Mouse (Mus musculus) neural tube, embryonic 14.5 days (tissue): ENCODE data around the gene Hck. TPM values are rescaled to one million over a fixed set of nuclear protein-coding genes. Genes with fewer than 3 reads are reported as not detected.

Source experiments
- ATAC-seq: fragments of 200-750 bp; cut with Nextera tagmentation; 2 replicates; pipeline ENCODE4 v1.8.0; 2017; ENCODE audit warnings: low read depth, mild to moderate bottlenecking, moderate TSS enrichment, moderate library complexity
- H3K27ac ChIP-seq: fragments of 300-500 bp; sonication (generic); 2 replicates; pipeline ENCODE4 v1.5.1; 2014; ENCODE audit warnings: low read depth, mild to moderate bottlenecking, control low read depth, low read length, moderate library complexity, mixed read lengths
- H3K27me3 ChIP-seq: fragments of 300-500 bp; sonication (generic); 2 replicates; pipeline ENCODE4 v1.6.1; 2014; ENCODE audit warnings: low read length; ENCODE audit not compliant: control insufficient read depth, insufficient read depth
- H3K36me3 ChIP-seq: fragments of 300-500 bp; sonication (generic); 2 replicates; pipeline ENCODE4 v1.6.1; 2014; ENCODE audit warnings: low read length, mixed read lengths; ENCODE audit not compliant: control insufficient read depth, insufficient read depth
- H3K4me1 ChIP-seq: fragments of 300-500 bp; sonication (generic); 2 replicates; pipeline ENCODE4 v1.6.1; 2014; ENCODE audit warnings: low read length; ENCODE audit not compliant: control insufficient read depth, insufficient read depth
- H3K4me2 ChIP-seq: fragments of 300-500 bp; sonication (generic); 2 replicates; pipeline ENCODE4 v1.6.1; 2014; ENCODE audit warnings: mild to moderate bottlenecking, low read depth, low read length, control low read depth
- H3K4me3 ChIP-seq: fragments of 300-500 bp; sonication (generic); 2 replicates; pipeline ENCODE4 v1.5.1; 2014; ENCODE audit warnings: low read depth, low read length, control low read depth, mixed read lengths
- H3K9ac ChIP-seq: fragments of 300-500 bp; sonication (generic); replicated peaks from 2 replicates; pipeline ENCODE4 v1.6.1; 2014; ENCODE audit warnings: low read depth, mild to moderate bottlenecking, control low read depth, low read length, mixed read lengths
- H3K9me3 ChIP-seq: fragments of 300-500 bp; sonication (generic); 2 replicates; pipeline ENCODE4 v1.6.1; 2016; ENCODE audit warnings: low read length; ENCODE audit not compliant: control insufficient read depth
- WGBS: fragments of 180-500 bp; shearing (Covaris S2); extraction: QIAGEN DNeasy Blood & Tissue Kit; methylation state at CpG from one replicate; pipeline ENCODE4 v1.1.7; 2014; 5-methylcytosine and 5-hydroxymethylcytosine counted together
- polyA plus RNA-seq: library from polyadenylated mRNA; unstranded; fragments of >200 nt; fragmentation: Nextera tagmentation; extraction: Ambion mirVana; gene quantifications from 2 replicates; pipeline ENCODE4 v1.2.1, GENCODE M21; 2014

The Hck gene
- polyA plus RNA-seq, 1 experiment from 2014 or later = 1.0 TPM

DNA sequence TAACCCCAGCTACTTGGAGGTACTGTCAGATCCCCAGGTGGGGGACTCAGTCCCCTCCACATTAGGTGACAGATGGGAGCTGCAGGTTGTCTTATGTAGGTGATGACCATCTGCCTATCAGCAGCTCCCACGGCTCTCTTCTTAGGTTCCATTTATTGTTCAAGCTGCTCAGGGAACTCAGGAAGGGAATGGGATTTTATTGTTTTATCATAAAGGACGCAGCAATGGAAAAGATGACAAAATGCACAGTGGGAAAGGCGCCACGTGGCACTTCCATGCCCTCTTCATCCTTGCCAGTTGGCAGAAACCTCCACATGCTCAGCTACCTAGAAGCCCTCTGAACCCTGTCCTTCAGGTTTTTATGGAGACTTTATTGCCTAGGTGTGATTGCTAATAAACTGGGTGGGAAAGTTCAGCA, 44.8 kb downstream of the Hck start:
- no peaks in the 10 kb centered on the region for H3K27me3 ChIP-seq
- no peak overlapping the region for H3K4me2 ChIP-seq
- H3K36me3 ChIP-seq = no peaks in the 10 kb centered on the region
- ATAC-seq = no peak
- no peaks in the 10 kb centered on the region for H3K4me1 ChIP-seq
- 74% methylated on average over 4 of the region's 4 CpGs for WGBS
- H3K4me3 ChIP-seq = no peak overlapping the region
- H3K27ac ChIP-seq = no peak overlapping the region
- no peak overlapping the region for H3K9ac ChIP-seq
- H3K9me3 ChIP-seq = no peaks in the 10 kb centered on the region

DNA sequence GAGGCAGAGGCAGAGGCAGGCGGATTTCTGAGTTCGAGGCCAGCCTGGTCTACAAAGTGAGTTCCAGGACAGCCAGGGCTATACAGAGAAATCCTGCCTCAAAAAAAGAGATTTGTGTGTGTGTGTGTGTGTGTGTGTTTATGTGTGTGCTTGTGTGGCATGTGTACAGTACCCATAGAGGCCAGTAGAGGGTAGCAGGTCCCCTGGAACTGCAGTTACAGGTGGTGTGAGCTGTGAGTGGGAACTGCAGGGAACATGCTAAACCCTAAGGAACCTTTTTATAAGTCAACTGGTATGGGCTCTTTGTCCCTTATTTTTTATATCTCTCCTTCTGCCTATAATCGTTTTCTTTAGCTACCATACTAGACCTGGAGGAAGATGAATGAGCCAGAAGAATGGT, 49.0 kb downstream of the Hck start:
- no peaks in the 10 kb centered on the region for H3K9me3 ChIP-seq
- peaks cover 3% of the 10 kb centered on the region; the same call in 1 of the 2 replicates for H3K4me1 ChIP-seq
- H3K36me3 ChIP-seq = no peaks in the 10 kb centered on the region
- H3K4me2 ChIP-seq = no peak overlapping the region
- no peak overlapping the region for H3K9ac ChIP-seq
- H3K27me3 ChIP-seq = no peaks in the 10 kb centered on the region
- H3K27ac ChIP-seq = no peak overlapping the region
- WGBS = 76% methylated on average over 2 of the region's 3 CpGs
- no peak overlapping the region for H3K4me3 ChIP-seq
- ATAC-seq = no peak

DNA sequence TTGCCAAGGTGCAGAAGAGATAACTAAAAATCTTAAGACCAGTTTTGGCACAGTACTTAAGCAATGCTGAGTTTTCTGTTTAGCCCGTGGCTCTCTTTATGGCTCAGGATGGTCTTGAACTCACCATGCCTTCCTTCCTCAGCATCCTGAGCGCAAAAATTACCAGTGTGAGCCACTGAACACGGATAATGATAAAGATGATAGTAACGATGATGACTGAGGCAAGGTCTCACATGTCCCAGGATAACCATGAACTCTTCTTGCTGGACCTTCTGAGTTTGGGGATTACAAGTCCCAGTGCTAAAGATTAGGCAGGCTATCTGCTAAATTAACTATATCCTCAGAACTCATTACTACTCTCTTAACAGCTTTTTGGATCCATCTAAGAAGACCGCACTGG, 51.9 kb downstream of the Hck start:
- Histone ChIP-seq H3K4me1 (peaks cover 6% of the 10 kb centered on the region; the same call in 1 of the 2 replicates), H3K9me3 (no peaks in the 10 kb centered on the region), H3K36me3 (no peaks in the 10 kb centered on the region), H3K4me3 (no peak overlapping the region), H3K27me3 (no peaks in the 10 kb centered on the region), H3K4me2 (no peak overlapping the region), H3K9ac (no peak overlapping the region), H3K27ac (no peak overlapping the region)
- no peak for ATAC-seq
- WGBS = 88% methylated on average over 5 of the region's 5 CpGs

GRCm38 (mm10) chr2:153160844-153161683, 52.8 kb downstream of the Hck start, which contains the start of gene Tm9sf4:
Gene Tm9sf4, plus strand, starts transcription at chr2:153161303.
- WGBS = 11% methylated on average over 34 of the region's 34 CpGs
- H3K36me3 ChIP-seq = no peaks in the 10 kb centered on the region
- ATAC-seq = peak; percentile 95
- peaks cover 6% of the 10 kb centered on the region; the same call in 1 of the 2 replicates for H3K4me1 ChIP-seq
- H3K27ac ChIP-seq = peak within 1 kb of the TSS; percentile 95
- H3K4me2 ChIP-seq = peak within 1 kb of the TSS; percentile 98
- no peaks in the 10 kb centered on the region for H3K9me3 ChIP-seq
- H3K27me3 ChIP-seq = no peaks in the 10 kb centered on the region
- H3K4me3 ChIP-seq = peak within 1 kb of the TSS; percentile 69
- H3K9ac ChIP-seq = peak within 1 kb of the TSS; percentile 81

- no peaks in the 10 kb centered on the region for H3K27me3 ChIP-seq
- H3K9me3 ChIP-seq = no peaks in the 10 kb centered on the region
- H3K9ac ChIP-seq = peak overlapping the region; percentile 81
- WGBS = under 1% methylated on average over 16 of the region's 16 CpGs
- no peaks in the 10 kb centered on the region for H3K36me3 ChIP-seq
- peaks cover 6% of the 10 kb centered on the region; the same call in 1 of the 2 replicates for H3K4me1 ChIP-seq
- peak; percentile 55 for ATAC-seq
- peak overlapping the region; percentile 95 for H3K27ac ChIP-seq
- H3K4me3 ChIP-seq = peak overlapping the region; percentile 69
- H3K4me2 ChIP-seq = peak overlapping the region; percentile 98
These were observed 53.4 kb downstream of the Hck start for GRCm38 (mm10) chr2:153161684-153162080.

DNA sequence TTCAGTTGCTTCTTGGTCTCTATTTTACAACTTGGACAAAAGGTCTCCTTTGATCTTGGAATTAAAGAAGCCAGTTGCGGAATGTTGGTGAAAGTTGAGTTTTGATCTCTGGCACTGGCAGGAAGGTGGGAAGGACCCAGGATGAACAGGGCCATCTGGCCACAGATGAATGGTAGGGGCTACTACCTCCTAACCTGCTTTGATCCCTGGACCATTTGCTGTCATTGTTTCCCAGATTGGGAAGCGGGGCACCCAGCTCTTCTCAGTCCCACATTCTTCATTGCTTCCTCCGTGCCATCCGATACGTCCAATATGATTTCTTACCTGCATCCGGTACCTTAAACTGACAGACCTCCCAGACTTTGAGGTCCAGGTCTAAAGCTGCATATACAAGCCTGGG, 58.9 kb downstream of the Hck start:
- no peaks in the 10 kb centered on the region for H3K9me3 ChIP-seq
- no peaks in the 10 kb centered on the region for H3K27me3 ChIP-seq
- WGBS = 41% methylated on average over 6 of the region's 6 CpGs
- no peak overlapping the region for H3K27ac ChIP-seq
- no peak for ATAC-seq
- peaks cover 4% of the 10 kb centered on the region; the same call in 1 of the 2 replicates for H3K4me1 ChIP-seq
- no peaks in the 10 kb centered on the region for H3K36me3 ChIP-seq
- no peak overlapping the region for H3K4me2 ChIP-seq
- H3K4me3 ChIP-seq = no peak overlapping the region
- no peak overlapping the region for H3K9ac ChIP-seq

DNA sequence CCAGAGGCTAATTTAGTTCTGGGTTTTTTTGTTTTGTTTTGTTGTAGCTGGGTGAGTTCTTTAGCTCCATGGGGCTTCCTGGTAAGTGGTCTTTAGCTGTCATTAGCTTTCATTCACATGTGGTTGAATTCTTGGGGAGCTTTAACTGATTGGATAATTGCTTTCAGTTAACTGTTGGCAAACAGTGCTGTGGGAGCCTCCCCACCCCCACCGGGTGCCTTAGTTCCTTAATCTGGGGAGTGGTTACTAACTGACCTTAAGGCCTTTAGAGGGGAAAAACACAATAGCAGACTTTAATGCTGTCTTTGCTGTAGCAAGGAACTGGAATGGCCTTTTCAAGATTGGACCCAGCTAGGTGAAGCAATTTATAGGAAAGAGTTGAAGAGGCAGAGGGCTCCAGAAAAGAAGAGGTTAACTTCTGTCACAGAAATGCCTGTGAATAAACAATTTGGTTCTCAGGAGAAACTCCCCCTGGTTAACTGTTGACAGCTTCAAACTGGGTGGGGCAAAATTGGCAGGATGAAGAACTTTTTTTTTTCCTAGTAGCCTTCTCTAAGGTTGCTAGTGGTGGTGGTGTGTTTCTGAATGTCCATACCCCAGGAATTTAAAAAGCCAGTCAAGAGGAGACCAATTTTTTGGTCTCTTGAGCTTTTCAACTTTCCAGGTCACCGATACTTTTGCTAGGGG, 60.0 kb downstream of the Hck start:
- no peak overlapping the region for H3K4me2 ChIP-seq
- no peak overlapping the region for H3K9ac ChIP-seq
- H3K9me3 ChIP-seq = no peaks in the 10 kb centered on the region
- no peaks in the 10 kb centered on the region for H3K27me3 ChIP-seq
- no peaks in the 10 kb centered on the region for H3K4me1 ChIP-seq
- H3K4me3 ChIP-seq = no peak overlapping the region
- ATAC-seq = no peak
- 24% methylated on average over 2 of the region's 2 CpGs for WGBS
- no peaks in the 10 kb centered on the region for H3K36me3 ChIP-seq
- no peak overlapping the region for H3K27ac ChIP-seq

- Histone ChIP-seq H3K4me1 (no peaks in the 10 kb centered on the region), H3K36me3 (no peaks in the 10 kb centered on the region), H3K9me3 (no peaks in the 10 kb centered on the region), H3K4me3 (no peak overlapping the region), H3K27ac (no peak overlapping the region), H3K9ac (no peak overlapping the region), H3K27me3 (no peaks in the 10 kb centered on the region), H3K4me2 (no peak overlapping the region)
- 92% methylated on average over 9 of the region's 9 CpGs for WGBS
- ATAC-seq = no peak
These were observed 62.4 kb downstream of the Hck start for GRCm38 (mm10) chr2:153170490-153171224.
